Mouse (Mus musculus) frontal cortex, postnatal 14 days (tissue): Measurements from ENCODE around the gene Ppie.
A peak's percentile ranks its signal among the peaks of the same experiment; 100 is the strongest.
"Not testable (repeated sequence)": the region's sequence is repeated elsewhere in the genome, so short reads cannot be mapped to it uniquely, and the experiment has no call there.

Experiments used
- DNase-seq, 2 experiments: peaks; one replicate each; pipeline ENCODE4 v3.0.0; 2022; ENCODE audit warnings: low spot score in 2 of 2

The Ppie gene

DNA sequence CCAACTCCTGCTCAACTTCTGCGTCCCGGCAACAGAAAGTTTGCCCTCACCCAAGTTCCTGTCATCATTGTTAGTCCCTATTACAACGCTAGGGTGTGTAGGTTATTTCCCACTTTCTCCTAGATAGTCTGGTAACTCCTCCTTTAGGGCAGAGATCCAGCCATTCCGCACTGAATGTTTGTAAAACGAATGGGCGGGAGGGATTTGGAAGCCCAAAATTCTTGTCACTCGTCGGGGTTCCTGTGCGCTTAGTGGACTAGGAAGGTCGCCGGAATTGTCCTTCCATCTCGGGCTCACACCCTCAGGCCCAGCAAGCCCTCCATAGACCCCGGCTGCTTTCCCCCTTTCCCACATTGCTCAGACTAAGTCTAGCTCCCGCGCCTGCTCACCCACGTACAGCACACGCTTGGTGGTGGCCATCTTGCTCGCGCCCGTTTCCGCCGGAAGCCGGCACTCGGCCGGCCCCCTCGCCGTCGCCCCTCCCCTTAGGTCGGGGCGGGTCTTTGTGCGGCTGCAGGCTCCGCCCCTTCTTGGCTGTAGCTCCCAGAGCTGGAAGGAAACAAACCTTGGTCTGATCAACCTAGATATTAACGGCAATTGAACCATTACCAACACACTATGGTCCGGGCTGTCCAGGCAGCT is at the start of gene Ppie:
TSS of gene Ppie (minus strand) at position 439 of the 642 bp plus-strand sequence.
- DNase-seq: peak; percentile 37 to 44

DNA sequence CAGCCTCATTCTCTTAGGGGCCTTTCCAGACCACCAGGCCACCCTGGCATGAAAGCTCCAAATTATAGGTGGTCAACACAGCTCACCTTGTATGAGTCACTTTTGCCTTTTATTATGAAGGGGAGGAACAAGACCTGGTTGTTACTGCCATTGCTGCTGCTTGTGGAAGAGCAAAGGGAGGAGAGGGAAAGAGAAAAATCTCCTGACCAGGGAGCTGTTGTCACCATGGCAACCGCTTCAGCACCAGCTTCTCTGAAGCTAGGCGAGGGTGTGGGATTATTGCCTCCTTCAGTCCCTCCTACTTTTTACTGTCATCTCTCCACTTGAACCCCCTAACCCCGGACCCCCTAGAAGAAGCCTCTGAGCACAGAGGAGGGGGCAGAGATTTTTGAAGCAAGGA is 45.1 kb upstream of the Ppie start:
- DNase-seq: no peak

DNA sequence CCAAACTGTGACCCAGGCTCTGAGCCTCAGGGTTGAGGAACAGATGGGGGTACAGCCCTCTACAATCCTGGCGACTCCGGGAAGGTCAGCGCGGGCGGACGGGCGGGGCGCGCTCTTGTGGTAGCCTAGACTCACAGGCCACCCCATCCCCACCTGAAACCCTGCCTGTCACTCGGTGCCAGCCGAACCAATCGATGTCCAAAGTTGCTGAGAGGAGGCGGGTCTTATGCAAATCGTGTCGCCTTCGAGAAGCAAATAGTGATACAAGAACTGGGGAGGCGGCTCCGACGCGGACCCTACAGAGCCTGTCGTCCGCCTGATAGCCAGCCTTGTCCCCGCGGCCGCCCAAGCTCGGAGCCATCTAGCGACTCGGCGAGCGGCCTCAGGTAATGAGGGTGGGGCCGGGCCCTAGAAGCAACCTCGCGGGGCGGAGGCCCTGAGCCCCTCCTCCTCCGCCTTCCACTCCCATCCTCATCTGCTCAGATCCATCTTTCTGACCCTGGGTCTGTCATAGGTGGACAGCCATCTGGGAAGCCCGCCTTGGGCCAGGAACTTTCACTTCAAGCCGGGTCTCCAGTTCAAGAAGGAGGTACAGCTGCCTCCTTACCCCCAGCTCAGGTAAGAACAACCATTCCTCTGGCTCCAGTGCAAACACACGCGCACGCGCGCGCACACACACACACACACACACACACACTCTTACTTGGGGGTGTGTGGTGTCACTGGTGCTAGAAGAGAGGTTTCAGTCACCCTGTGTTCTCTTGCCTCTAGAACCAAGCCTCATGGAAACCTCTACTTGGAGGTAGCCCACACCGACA is 43.7 kb upstream of the Ppie start:
- peak; percentile 86 to 88 for DNase-seq

DNA sequence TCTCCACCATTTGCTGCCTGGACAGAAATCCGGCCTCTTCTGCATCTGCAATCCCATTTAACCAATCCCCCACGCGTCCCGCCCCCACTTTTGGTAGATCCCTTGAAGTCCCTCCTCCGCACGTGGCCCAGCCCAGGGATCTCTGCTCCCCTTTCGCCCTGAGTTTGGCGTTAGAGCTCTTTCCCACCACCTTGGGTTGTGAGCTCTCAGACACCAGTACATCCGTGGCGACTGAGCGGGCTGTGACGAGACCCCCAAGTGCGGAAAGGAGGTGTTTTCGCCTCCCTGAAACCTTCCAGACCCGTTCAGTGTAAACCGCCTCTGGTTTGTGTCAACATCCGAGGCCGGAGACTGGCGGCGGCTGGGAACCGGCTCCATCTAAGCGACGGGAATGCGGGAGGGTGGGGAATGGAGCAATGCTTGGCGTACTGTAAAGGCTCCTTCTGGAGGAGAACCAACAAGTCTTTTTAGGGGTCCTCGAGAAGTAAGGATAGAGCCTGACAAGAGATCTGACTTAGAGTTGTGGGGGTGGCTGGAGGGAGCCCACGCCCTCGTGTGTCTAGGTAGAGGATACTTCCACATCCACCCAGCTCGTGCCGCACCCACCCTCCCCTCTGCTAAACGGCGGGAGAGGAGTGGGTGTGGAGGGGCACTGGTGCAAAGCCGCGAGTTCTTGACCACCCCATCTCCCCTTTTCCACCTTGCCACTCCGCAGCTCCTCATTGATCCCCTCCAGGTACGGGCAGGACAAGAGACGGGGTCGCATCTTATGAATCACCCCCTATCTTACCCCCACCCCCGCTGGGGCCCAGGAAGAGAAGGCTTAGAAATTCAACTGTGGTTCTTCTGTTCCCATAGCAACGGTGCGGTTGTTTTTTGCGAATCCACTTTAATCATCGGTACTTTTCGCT is 42.8 kb upstream of the Ppie start, which contains the start of gene Hpcal4:
TSS of gene Hpcal4 (plus strand) at position 900 of the 911 bp plus-strand sequence.
- DNase-seq: peak; percentile 39 to 62

DNA sequence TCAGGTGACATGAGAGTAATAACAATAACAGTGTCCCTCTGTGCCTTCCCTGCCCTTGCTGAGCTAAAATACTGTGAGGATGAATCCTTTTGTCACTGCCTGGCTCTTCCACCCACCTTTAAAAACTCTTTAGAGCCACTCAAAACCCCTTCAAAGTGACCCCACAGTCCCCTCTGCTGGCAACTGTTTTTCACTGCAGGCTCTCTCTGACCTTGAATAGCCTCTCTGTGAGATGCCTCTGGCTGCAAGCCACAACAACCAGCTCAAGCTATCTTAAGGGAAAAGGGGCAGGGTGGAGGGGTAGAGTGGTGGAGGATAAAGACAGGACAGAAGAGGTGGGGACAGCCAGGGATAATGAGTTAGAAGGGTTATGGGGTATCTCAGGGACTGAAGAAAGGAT is 32.1 kb upstream of the Ppie start:
- DNase-seq: no peak

DNA sequence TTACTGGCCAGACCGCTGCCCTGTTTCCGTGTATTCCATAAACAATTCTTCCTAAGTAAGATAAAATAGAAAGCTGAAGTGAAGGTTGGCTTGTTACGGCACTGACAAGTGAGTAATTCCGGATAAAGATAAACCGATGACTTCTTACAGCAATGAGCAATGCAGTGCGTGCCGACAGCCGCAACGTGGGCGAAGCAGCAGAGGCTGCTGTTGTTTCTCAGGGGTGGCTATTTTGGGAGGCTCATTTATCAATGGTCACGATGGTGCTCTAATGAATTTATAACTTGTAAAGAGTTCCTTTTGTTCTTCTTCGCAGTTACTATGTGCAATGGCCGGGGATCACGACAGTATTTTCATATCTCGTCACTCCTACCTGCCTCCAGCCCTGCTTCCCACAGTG is 24.4 kb upstream of the Ppie start:
- peak in 1 of 2 experiments; percentile 15 for DNase-seq

DNA sequence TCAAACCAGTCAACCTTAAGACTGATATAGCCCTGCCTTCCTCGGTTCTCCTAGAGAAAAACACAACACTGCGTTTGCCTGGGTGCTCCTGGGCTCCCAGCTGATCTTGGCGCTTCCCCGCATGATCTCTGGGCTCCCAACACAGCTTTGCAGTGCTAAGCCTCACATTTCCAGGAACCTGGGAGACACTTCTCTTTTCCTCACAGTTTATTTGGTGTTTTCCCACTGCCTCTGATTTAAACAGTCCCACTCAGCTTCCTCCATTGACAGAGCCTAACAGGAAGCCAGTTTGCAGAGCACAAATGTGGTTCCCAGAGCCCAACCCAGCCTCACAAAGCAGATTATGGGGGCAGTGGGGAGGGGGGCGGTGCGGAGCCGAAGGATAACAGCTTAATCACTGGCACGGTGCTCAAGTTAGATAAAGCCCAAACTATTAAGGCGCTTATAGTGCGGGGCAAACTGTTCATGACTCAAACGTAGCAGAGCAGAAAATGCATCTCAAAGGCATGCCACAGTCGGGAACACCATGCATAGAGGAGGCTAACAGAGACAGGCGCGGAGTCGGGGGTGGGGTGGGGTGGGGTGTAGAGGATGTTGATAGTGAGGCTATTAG is 22.7 kb upstream of the Ppie start:
- DNase-seq: no peak

DNA sequence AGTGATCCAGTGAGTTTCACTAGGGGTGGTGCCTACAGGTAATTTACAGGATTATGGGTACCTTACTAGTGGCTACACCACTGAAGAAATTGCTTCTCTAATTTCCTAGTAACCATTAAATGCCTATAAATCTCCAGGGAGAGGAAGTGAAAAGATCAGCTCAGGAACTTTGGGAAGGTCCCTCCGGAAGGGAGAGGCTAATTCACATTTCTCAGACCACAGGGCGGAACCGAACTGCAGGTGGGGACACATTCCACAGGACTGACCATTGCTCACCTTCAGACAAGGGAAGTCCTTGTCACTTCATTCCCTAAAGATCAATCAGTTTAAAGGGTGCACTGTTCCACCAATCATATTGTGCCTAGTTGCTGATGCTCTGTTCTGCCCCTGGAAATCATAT is 21.5 kb upstream of the Ppie start:
- DNase-seq: not testable (repeated sequence)

DNA sequence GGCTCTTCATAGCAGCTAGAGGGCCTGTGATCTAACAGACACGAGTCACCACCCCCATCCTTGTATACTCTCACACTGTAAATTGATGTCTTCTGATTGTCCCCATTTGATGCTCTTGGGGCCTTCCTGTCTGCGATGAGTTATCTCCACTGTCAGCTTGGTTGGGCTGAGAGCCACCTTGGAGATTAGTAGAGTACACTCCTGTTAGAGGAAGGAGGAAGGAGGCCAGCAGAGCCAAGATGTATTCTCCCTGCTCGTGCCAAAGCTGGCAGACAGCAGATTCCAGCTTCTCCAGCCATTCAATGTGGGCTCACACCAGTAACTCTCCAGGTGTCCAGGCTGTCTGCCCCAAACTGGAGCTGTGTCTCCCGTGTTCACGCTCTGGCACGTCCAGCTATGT is 20.8 kb upstream of the Ppie start:
- no peak for DNase-seq

DNA sequence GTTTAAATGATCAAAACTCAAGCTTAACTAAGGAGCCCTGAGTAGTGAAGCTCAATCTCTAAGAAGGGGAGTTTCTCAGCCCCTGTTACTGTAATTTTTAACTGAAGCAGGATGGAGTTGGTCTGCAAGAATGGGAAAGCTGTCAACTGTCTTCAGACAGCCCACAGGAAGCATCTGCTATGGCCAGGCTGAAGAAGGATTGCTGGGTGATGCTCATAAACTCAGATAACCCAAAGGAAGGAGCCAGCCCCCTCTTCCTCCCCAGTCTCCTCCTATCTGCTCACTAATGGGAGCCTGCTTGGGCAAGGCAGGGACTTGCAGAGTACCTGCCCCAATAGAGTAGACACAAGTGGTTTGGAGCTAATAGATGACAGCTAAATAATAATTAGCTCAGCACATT is 16.1 kb upstream of the Ppie start:
- no peak for DNase-seq

DNA sequence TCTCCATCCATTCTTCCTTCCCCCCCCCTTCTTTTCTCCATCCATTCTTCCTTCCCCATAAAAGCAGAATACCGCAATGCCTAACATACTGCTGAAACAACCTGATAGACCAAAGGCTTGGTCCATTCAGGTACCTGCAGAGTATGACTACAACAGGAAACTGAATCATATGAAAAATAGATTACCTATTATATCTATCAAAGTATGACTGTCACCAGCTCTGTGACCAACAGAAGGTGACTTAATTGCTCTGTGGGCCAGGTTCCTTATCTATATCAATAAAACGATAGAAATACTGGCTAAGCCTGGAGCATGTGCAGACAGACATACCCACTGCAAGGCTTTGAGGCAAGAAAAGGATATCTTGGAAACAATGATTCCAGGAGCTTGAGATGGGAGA is 15.7 kb upstream of the Ppie start:
- DNase-seq: no peak

DNA sequence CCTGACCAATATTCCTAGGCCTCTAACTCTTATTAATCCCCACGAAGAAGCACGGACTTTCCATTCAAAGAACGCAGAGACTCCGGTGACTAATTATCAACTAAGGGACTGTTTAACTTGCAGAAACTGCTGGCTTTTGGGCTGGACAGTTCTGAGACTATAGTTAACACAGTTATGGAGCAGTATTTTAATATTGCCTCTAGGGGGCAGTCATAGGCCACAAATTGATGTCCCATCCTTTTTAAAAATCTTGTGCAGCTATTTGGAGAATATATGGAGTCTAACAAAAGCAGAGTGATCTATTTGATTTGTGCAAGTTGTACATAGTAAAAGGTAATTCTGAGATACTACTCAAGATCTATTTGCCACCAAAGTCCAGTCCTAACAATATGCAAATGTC is 15.3 kb upstream of the Ppie start:
- no peak for DNase-seq

DNA sequence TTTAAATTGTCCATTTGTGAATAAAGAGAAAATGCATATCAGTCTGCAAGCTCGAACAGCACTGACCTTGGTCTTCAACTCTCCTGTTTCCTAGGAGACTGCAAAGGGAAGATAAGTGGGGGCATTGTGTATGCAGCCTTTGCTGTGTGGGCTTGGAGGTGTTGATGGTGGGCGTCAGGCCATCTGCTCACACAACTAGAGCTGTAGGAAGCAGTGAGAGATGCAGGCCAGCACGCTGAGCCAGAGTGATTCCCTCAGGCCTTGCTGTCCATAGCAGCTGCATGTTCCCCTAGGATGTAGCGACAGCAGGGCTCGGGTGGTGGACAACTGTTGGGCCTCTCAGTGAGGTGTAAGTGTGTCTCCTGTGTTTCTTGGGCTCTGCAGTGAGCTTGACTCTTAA is 13.2 kb upstream of the Ppie start:
- DNase-seq: peak; percentile 52 to 68

DNA sequence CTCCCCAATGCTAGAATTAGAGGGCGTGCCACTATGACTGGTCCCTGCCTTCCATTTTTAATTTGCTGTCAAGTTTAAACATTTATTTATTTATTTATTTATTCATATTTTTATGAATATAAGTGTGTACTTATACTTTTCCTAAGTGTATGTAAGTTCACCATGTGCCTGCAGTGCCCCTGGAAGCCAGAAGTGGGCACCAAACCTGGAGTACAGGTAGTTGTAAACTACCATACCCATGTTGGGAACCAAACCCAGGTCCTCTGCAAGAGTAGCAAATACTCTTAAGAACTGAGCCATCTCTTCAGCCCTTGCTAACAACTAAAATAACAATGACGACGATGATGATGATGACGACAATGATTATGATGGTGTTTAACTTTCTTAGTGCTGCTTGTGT is 12.3 kb upstream of the Ppie start:
- DNase-seq: no peak

DNA sequence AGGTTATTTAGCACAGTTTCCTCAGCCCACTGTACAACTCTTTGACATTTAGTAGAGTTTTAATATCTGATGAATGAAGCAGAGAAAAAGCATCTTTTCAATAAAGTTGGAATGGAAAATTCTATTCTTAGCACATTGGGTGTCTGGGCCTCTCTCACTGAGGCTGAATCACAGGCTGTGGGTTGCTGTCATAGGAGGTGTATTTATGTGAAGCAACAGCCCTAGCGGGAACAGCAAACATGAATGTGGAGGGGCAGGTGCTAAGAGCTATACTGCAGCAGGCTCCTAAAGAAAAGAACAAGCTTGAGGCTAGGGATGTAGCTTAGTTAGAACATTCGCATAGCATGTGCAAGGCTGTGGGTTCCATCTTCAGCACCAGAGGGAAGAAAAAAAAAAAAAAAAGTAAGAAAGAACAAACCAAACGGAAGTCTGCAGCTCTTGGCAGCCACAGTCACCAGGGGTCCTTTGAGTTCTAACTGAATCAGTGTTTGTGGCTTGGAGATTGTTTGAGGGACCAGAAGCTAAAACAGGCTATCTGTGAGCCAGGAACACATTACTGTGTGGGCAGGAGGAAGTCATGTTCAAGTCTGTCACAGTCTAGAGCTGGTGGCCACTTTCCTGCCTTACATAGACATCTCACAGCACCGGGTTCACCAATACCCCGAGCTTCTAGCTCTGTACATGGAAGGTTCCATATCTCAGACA is 7.8 kb upstream of the Ppie start:
- peak in 1 of 2 experiments; percentile 17 for DNase-seq

DNA sequence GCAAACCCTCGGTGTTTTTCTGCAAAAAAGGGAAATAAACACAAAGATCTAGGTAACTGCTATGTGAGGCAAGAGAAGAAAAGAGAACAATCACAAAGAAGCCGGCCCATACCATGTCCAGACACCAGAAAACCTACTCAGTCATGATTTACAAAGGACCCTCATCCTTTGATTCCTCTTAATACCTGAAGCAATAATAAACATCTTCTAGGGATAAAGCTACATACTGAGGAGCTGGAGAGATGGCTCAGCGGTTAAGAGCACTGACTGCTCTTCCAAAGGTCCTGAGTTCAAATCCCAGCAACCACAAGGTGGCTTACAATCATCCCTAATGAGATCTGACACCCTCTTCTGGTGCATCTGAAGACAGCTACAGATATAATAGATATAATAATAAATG is 2.2 kb downstream of the Ppie start:
- DNase-seq: no peak

DNA sequence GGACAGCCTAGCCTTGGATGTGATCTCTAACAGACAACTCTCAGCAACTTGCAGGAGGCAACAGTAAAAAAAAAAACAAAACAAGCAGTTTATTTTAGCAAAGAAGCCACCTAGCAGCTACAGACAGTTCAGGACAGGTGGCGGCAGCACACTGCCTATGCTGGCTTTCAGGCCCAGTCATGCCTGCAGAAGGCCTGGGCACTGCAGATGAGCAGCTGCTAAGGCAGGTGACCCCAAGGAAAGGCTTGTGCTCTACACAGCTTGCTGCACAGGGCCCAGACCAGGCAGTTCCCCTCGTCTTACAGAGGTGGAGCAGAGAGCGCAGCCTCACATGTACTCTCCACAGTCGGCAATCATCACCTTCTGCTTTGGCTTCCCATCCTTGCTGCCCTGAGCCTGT is 12.7 kb downstream of the Ppie start:
- DNase-seq: no peak

DNA sequence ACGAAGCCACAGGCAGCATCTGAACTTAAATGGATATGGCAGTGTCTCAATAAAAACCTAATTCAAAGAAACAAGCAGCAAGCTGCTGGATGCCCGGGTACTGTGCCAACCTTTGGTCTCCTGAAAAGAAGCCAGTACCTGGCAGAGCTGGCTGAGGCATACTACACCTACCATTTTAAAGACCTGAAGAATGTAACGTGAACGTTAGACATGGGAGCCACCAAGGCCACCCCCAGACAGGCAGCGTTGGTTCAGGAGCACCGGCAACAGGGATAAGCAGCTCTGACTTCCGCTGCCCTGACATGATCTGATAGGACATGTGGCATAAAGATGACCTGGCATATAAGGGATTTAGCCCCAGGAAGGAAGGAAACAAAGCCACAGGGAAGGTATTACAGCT is 13.1 kb downstream of the Ppie start:
- DNase-seq: no peak

DNA sequence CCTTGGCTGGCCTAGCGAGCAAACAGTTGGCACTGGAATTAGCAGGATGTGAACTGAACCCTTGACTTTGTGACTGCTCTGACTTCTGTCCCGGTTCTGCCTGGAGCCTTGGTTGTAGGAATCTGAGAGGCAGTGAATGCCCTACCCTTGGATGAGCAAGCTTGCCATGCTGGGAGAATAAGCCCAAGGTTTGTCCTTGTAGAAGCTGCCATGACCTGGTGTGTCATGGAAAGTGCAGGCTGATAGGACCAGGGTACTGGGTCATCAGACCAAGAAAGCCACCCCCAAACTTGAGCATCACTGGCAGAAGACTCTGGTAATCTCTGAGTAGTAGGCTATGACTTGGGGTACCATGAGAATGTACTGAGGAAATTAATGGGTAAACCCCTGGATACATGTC is 18.5 kb downstream of the Ppie start:
- DNase-seq: no peak

DNA sequence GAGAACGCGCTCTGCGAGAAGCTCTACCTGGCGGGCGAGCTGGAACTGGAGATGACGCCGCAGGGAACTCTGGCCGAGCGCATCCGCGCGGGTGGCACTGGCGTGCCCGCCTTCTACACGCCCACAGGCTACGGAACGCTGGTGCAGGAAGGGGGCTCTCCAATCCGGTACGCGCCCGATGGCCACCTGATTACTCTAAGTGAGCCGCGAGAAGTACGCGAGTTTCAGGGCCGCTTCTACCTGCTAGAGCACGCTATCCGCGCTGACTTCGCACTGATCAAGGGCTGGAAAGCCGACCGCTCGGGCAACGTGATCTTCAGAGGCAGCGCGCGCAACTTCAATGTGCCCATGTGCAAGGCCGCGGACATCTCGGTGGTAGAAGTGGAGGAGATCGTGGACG is 23.1 kb downstream of the Ppie start:
- not testable (repeated sequence) for DNase-seq

DNA sequence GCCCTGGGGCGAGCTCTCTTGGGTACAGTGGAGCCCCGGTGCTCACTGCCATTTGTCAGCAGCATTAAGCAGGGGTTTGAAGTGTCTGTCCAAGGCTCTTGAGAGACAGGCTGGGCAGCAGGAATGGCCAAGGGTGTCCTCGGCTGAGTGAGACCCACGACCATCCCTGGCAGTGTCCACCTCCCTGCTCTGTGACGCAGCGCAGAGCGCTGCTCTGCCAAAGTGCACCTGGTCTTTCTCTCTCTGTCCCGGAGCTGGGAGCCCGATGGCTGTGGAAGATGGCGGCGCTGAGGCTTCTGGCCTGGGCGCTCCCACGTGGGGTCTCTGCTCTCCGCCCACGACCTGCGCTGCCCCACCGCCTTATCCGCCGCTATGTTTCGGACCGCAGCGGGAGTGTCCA is 23.7 kb downstream of the Ppie start, which contains the start of gene Oxct2b:
TSS of gene Oxct2b (plus strand) at position 256 of the 400 bp plus-strand sequence.
- no peak for DNase-seq
